Mouse (Mus musculus): ENCODE measurements at regions not wholly inside any gene's neighbourhood (a gene's known extent, or its start where the extent isn't known, plus 50 kb on each side); places are given as distances from the start of the nearest gene placed in this dataset.

DNA sequence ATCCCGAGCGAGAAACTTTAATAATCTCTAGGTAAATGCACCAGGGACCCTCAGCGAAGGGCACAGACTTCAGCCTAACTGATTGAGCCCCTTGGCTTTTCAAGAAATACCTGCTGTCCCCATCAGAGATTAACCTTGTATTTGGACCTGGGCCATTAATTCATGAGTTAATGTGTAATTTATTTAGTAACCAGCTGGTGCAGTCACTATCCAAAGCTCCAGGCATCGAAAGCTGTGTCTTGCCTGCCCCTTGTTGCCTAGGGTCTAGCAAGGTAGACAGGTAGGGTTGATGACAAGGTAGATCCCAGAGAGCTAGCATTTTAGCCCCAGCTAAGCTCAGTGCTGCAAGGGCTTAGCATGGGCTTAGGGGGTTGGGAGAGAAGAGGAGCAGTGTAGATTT, 80.9 kb upstream of the Runx1 start:
- no peak for ATAC-seq (replicated peaks; ENCODE audit: insufficient number of reproducible peaks, low FRiP score, low TSS enrichment, low read depth)

DNA sequence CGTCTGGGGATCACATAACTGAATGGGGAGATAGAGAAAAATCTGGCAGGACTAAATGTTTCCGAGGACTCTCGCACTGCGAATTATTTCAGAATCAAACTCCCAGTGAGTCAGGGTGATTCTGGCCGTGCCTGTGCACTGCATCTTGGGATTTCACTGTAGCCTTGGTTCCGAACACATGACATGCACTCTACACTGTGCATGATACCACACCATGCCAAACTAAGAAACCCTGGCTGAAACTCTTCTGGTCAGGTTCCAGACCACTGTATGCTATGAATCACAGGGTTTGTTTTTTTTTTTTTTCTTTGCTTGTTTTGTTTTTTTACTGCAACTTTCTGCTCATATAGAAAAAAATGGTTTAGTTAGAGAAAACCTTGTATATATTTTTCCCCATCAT, 79.7 kb upstream of the Runx1 start:
- Histone ChIP-seq H3K4me2 (ENCODE audit: low read depth, low read length) (no peak overlapping the region), H3K36me3 (replicated peaks; ENCODE audit: control insufficient read depth, insufficient read depth, low read depth, low read length) (no peaks in the 10 kb centered on the region), H3K9me3 (replicated peaks; ENCODE audit: control insufficient read depth, low read length) (no peaks in the 10 kb centered on the region), H3K4me3 (ENCODE audit: low read depth, low read length) (no peak overlapping the region), H3K4me1 (ENCODE audit: control insufficient read depth, insufficient read depth, low read length) (no peaks in the 10 kb centered on the region), H3K27ac (replicated peaks; ENCODE audit: low read depth, low read length) (no peak overlapping the region), H3K9ac (replicated peaks; ENCODE audit: low read length) (no peak overlapping the region), H3K27me3 (ENCODE audit: control insufficient read depth, insufficient read depth, low read length) (no peaks in the 10 kb centered on the region)
- WGBS: 88% methylated on average over 6 of the region's 6 CpGs
- ATAC-seq (replicated peaks; ENCODE audit: insufficient number of reproducible peaks, low FRiP score, low TSS enrichment, low read depth) (no peak), DNase-seq (ENCODE audit: low spot score) (no peak)

More for the DNA sequence above, 80.9 kb upstream of the Runx1 start:
- Histone ChIP-seq H3K27ac (replicated peaks; ENCODE audit: low read depth, low read length) (no peak overlapping the region), H3K9ac (replicated peaks; ENCODE audit: low read length) (no peak overlapping the region), H3K4me3 (ENCODE audit: low read depth, low read length) (no peak overlapping the region), H3K36me3 (replicated peaks; ENCODE audit: control insufficient read depth, insufficient read depth, low read depth, low read length) (no peaks in the 10 kb centered on the region), H3K9me3 (replicated peaks; ENCODE audit: control insufficient read depth, low read length) (no peaks in the 10 kb centered on the region), H3K4me2 (ENCODE audit: low read depth, low read length) (no peak overlapping the region), H3K27me3 (ENCODE audit: control insufficient read depth, insufficient read depth, low read length) (no peaks in the 10 kb centered on the region), H3K4me1 (ENCODE audit: control insufficient read depth, insufficient read depth, low read length) (no peaks in the 10 kb centered on the region)
- no peak for DNase-seq (ENCODE audit: low spot score)
- WGBS: 92% methylated on average over 4 of the region's 4 CpGs

- H3K4me1 ChIP-seq (ENCODE audit: control insufficient read depth, insufficient read depth, low read length): no peaks in the 10 kb centered on the region
- H3K27me3 ChIP-seq (ENCODE audit: control insufficient read depth, insufficient read depth, low read length): no peaks in the 10 kb centered on the region
- no peak overlapping the region for H3K27ac ChIP-seq (replicated peaks; ENCODE audit: low read depth, low read length)
- DNase-seq (ENCODE audit: low spot score) (no peak), ATAC-seq (replicated peaks; ENCODE audit: insufficient number of reproducible peaks, low FRiP score, low TSS enrichment, low read depth) (no peak)
- 69% methylated on average over 9 of the region's 9 CpGs for WGBS
- H3K36me3 ChIP-seq (replicated peaks; ENCODE audit: control insufficient read depth, insufficient read depth, low read depth, low read length): no peaks in the 10 kb centered on the region
- no peak overlapping the region for H3K4me2 ChIP-seq (ENCODE audit: low read depth, low read length)
- no peak overlapping the region for H3K9ac ChIP-seq (replicated peaks; ENCODE audit: low read length)
- H3K9me3 ChIP-seq (replicated peaks; ENCODE audit: control insufficient read depth, low read length): no peaks in the 10 kb centered on the region
- H3K4me3 ChIP-seq (ENCODE audit: low read depth, low read length): no peak overlapping the region
Observed at GRCm38 (mm10) chr16:92903892-92904473, 78.0 kb upstream of the Runx1 start.

GRCm38 (mm10) chr16:92903486-92903885, 77.5 kb upstream of the Runx1 start:
- no peak overlapping the region for H3K27ac ChIP-seq (replicated peaks; ENCODE audit: low read depth, low read length)
- no peaks in the 10 kb centered on the region for H3K36me3 ChIP-seq (replicated peaks; ENCODE audit: control insufficient read depth, insufficient read depth, low read depth, low read length)
- ATAC-seq (replicated peaks; ENCODE audit: insufficient number of reproducible peaks, low FRiP score, low TSS enrichment, low read depth) (no peak), DNase-seq (ENCODE audit: low spot score) (no peak)
- no peaks in the 10 kb centered on the region for H3K27me3 ChIP-seq (ENCODE audit: control insufficient read depth, insufficient read depth, low read length)
- 89% methylated on average over 7 of the region's 7 CpGs for WGBS
- no peak overlapping the region for H3K9ac ChIP-seq (replicated peaks; ENCODE audit: low read length)
- no peak overlapping the region for H3K4me2 ChIP-seq (ENCODE audit: low read depth, low read length)
- no peaks in the 10 kb centered on the region for H3K4me1 ChIP-seq (ENCODE audit: control insufficient read depth, insufficient read depth, low read length)
- H3K9me3 ChIP-seq (replicated peaks; ENCODE audit: control insufficient read depth, low read length): no peaks in the 10 kb centered on the region
- H3K4me3 ChIP-seq (ENCODE audit: low read depth, low read length): no peak overlapping the region

GRCm38 (mm10) chr16:92899704-92900103, 73.8 kb upstream of the Runx1 start:
- Histone ChIP-seq H3K36me3 (replicated peaks; ENCODE audit: control insufficient read depth, insufficient read depth, low read depth, low read length) (no peaks in the 10 kb centered on the region), H3K27me3 (ENCODE audit: control insufficient read depth, insufficient read depth, low read length) (no peaks in the 10 kb centered on the region), H3K27ac (replicated peaks; ENCODE audit: low read depth, low read length) (no peak overlapping the region), H3K4me1 (ENCODE audit: control insufficient read depth, insufficient read depth, low read length) (no peaks in the 10 kb centered on the region), H3K4me3 (ENCODE audit: low read depth, low read length) (no peak overlapping the region), H3K9me3 (replicated peaks; ENCODE audit: control insufficient read depth, low read length) (no peaks in the 10 kb centered on the region), H3K9ac (replicated peaks; ENCODE audit: low read length) (no peak overlapping the region), H3K4me2 (ENCODE audit: low read depth, low read length) (no peak overlapping the region)
- DNase-seq (ENCODE audit: low spot score) (no peak), ATAC-seq (replicated peaks; ENCODE audit: insufficient number of reproducible peaks, low FRiP score, low TSS enrichment, low read depth) (no peak)
- WGBS: 66% methylated on average over 1 of the region's 1 CpGs

DNA sequence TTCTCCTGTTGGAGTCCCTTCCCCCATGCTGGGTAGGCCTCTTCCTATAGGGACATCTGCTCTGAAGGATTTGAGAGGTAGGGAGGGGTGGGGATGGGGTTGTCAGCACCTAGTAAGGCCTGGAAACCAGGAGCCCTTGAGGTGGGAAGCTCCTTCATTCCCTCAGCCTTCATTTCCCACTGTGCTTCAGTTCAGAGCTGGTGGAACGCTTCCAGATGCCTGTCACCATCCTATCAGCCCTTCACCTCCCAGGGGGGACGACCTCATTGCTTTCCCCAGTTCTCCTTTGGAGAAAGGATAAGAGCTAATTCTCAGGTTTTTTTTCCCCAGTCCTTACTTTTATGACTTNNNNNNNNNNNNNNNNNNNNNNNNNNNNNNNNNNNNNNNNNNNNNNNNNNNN, 65.8 kb upstream of the Runx1 start:
- H3K9me3 ChIP-seq (replicated peaks; ENCODE audit: control insufficient read depth, low read length): no peaks in the 10 kb centered on the region
- DNase-seq (ENCODE audit: low spot score): no peak
- no peak overlapping the region for H3K4me2 ChIP-seq (ENCODE audit: low read depth, low read length)
- no peaks in the 10 kb centered on the region for H3K36me3 ChIP-seq (replicated peaks; ENCODE audit: control insufficient read depth, insufficient read depth, low read depth, low read length)
- H3K27me3 ChIP-seq (ENCODE audit: control insufficient read depth, insufficient read depth, low read length): no peaks in the 10 kb centered on the region
- no peaks in the 10 kb centered on the region for H3K4me1 ChIP-seq (ENCODE audit: control insufficient read depth, insufficient read depth, low read length)
- no peak for ATAC-seq (replicated peaks; ENCODE audit: insufficient number of reproducible peaks, low FRiP score, low TSS enrichment, low read depth)
- no peak overlapping the region for H3K27ac ChIP-seq (replicated peaks; ENCODE audit: low read depth, low read length)
- no peak overlapping the region for H3K9ac ChIP-seq (replicated peaks; ENCODE audit: low read length)
- WGBS: 59% methylated on average over 2 of the region's 2 CpGs
- H3K4me3 ChIP-seq (ENCODE audit: low read depth, low read length): no peak overlapping the region

DNA sequence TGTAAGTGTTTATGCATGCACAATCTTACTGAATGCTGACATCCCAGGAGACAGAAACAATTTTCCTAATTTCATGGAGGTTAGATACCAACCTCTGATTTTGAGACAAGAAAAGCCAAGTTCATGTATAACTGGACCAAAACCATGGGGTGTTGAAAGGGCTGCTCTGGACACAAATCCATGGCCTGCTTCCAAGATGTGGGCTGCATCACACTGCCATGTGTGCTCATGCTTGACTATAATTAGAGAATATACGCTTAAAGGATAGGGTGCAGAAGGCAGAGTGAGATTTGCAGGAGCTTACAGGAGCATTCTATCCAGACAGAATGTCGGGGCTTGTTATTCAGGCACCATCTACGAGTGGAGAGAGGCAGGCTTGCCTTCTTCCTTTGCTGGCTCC, 64.8 kb upstream of the Runx1 start:
- H3K4me2 ChIP-seq (ENCODE audit: low read depth, low read length): no peak overlapping the region
- no peaks in the 10 kb centered on the region for H3K4me1 ChIP-seq (ENCODE audit: control insufficient read depth, insufficient read depth, low read length)
- ATAC-seq (replicated peaks; ENCODE audit: insufficient number of reproducible peaks, low FRiP score, low TSS enrichment, low read depth) (no peak), DNase-seq (ENCODE audit: low spot score) (no peak)
- no peaks in the 10 kb centered on the region for H3K36me3 ChIP-seq (replicated peaks; ENCODE audit: control insufficient read depth, insufficient read depth, low read depth, low read length)
- no peaks in the 10 kb centered on the region for H3K27me3 ChIP-seq (ENCODE audit: control insufficient read depth, insufficient read depth, low read length)
- no peak overlapping the region for H3K4me3 ChIP-seq (ENCODE audit: low read depth, low read length)
- WGBS: 81% methylated on average over 3 of the region's 3 CpGs
- no peak overlapping the region for H3K27ac ChIP-seq (replicated peaks; ENCODE audit: low read depth, low read length)
- no peaks in the 10 kb centered on the region for H3K9me3 ChIP-seq (replicated peaks; ENCODE audit: control insufficient read depth, low read length)
- no peak overlapping the region for H3K9ac ChIP-seq (replicated peaks; ENCODE audit: low read length)

DNA sequence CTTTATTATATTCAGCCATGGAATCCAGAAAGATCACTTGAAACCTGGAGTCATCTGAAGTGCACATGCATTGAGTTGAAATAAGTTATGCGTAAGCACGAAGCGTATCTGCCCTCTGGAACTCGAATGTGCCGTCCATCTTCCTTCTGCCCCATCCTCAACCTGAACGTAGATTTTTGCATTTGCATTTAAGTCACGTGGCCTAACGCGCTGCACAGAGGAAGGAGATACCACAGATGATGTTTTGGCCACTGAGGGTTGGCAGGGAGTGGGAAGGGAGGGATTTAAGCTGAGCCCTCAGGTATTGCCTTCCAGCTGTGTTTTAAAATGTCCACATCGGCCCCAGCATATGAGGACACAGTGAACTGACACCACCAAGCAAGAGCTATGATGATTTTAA, 63.6 kb upstream of the Runx1 start:
- Histone ChIP-seq H3K4me1 (ENCODE audit: control insufficient read depth, insufficient read depth, low read length) (no peaks in the 10 kb centered on the region), H3K4me2 (ENCODE audit: low read depth, low read length) (no peak overlapping the region), H3K4me3 (ENCODE audit: low read depth, low read length) (no peak overlapping the region), H3K36me3 (replicated peaks; ENCODE audit: control insufficient read depth, insufficient read depth, low read depth, low read length) (no peaks in the 10 kb centered on the region), H3K9ac (replicated peaks; ENCODE audit: low read length) (no peak overlapping the region), H3K27me3 (ENCODE audit: control insufficient read depth, insufficient read depth, low read length) (no peaks in the 10 kb centered on the region), H3K9me3 (replicated peaks; ENCODE audit: control insufficient read depth, low read length) (no peaks in the 10 kb centered on the region), H3K27ac (replicated peaks; ENCODE audit: low read depth, low read length) (no peak overlapping the region)
- 91% methylated on average over 10 of the region's 10 CpGs for WGBS
- no peak for DNase-seq (ENCODE audit: low spot score)
- no peak for ATAC-seq (replicated peaks; ENCODE audit: insufficient number of reproducible peaks, low FRiP score, low TSS enrichment, low read depth)
